ENCODE assay signal across 23 mouse cellular contexts in the genomic region with DNA sequence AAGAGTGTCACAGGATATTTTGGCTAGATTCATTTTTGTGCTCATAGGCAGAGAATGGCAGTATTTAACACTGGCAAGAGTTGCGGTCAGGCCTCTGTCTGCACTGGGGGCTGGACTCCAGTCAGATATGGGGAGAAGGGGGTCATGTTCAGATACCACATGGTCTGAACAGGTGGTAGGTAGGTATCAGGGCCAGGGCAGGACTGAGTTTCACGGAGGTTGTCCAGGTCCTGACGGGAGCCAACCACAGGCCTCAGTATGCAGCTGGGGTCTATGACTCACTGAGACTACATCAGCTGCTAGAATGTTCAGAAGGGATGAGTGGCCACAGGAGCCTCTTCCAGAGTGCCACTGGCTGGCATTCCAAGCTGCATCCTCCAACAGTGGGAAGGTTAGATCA. TPM values are rescaled to one million over a fixed set of nuclear protein-coding genes. Genes with fewer than 3 reads are reported as not detected.
"Had no signal": no experiment of that assay in that cellular context is flagged by ENCODE, and none has a peak within 500 bp of the region (broad histone marks: within the 10 kb centered on the region; RNA-seq: fewer than 3 reads in every experiment).

No protein-coding gene starts in this region.

- DNase-seq: kidney, adult 9 months; kidney, postnatal 25 days; layer of hippocampus, adult 9-11 months; liver; lung, adult 18-20 months; lung, postnatal 10 days; lung, postnatal 36 days; right cerebral cortex, adult 18-20 months; right cerebral cortex, postnatal 14 days; right cerebral cortex, postnatal 4 days; thymus, adult 18-20 months; thymus, postnatal 36 days had no signal

- H3K27me3 ChIP-seq: liver, embryonic 15.5 days; lung, embryonic 15.5 days; megakaryocyte, embryonic 14.5 days; midbrain, embryonic 13.5 days; stomach, embryonic 15.5 days had no signal

- H3K36me3 ChIP-seq: limb, embryonic 10.5 days; limb, embryonic 13.5 days; liver, embryonic 12.5 days; liver, embryonic 15.5 days; lung, embryonic 15.5 days; stomach, embryonic 15.5 days had no signal

- H3K4me2 ChIP-seq: limb, embryonic 13.5 days; liver, embryonic 12.5 days; liver, embryonic 15.5 days; lung, embryonic 15.5 days; midbrain, embryonic 13.5 days; stomach, embryonic 15.5 days had no signal

- H3K4me3 ChIP-seq: layer of hippocampus, adult 2 months; limb, embryonic 10.5 days; limb, embryonic 13.5 days; liver, embryonic 12.5 days; liver, embryonic 15.5 days; lung, embryonic 15.5 days; megakaryocyte, embryonic 14.5 days; midbrain, embryonic 10.5 days; midbrain, embryonic 13.5 days; stomach, embryonic 15.5 days had no signal

- H3K4me1 ChIP-seq: limb, embryonic 13.5 days; lung, embryonic 15.5 days; megakaryocyte, embryonic 14.5 days; midbrain, embryonic 13.5 days had no signal

- H3K27ac ChIP-seq: layer of hippocampus, adult 2 months; limb, embryonic 10.5 days; limb, embryonic 13.5 days; liver, embryonic 12.5 days; liver, embryonic 15.5 days; lung, embryonic 15.5 days; midbrain, embryonic 10.5 days; midbrain, embryonic 13.5 days; stomach, embryonic 15.5 days had no signal

- H3K9me3 ChIP-seq: limb, embryonic 10.5 days; limb, embryonic 13.5 days; liver, embryonic 12.5 days; liver, embryonic 15.5 days; lung, embryonic 15.5 days; megakaryocyte, embryonic 14.5 days; midbrain, embryonic 10.5 days; midbrain, embryonic 13.5 days; stomach, embryonic 15.5 days had no signal

- H3K9ac ChIP-seq: limb, embryonic 13.5 days; liver, embryonic 12.5 days; liver, embryonic 15.5 days; lung, embryonic 15.5 days; midbrain, embryonic 13.5 days; stomach, embryonic 15.5 days had no signal

- ATAC-seq: liver, embryonic 12.5 days; midbrain, embryonic 13.5 days; midbrain, embryonic 16.5 days had no signal

RNA-seq across cellular contexts. Expression of a gene that starts 55.7 kb away (rescaled TPM):
- polyA plus RNA-seq: limb, embryonic 10.5 days; liver, embryonic 12.5 days had no signal
